Mouse (Mus musculus) heart, embryonic 12.5 days (tissue): ENCODE results near the gene Creg1. TPM values are rescaled to one million over a fixed set of nuclear protein-coding genes. Genes with fewer than 3 reads are reported as not detected.

ENCODE experiments used
- ATAC-seq: fragments of 200-750 bp; cut with Nextera tagmentation; 2 replicates; pipeline ENCODE4 v1.8.0; 2017; ENCODE audit warnings: moderate TSS enrichment, moderate library complexity; ENCODE audit not compliant: insufficient number of reproducible peaks, low FRiP score
- H3K27ac ChIP-seq: fragments of 300-500 bp; sonication (generic); 2 replicates; pipeline ENCODE4 v1.5.1; 2016; ENCODE audit warnings: mild to moderate bottlenecking, moderate library complexity; ENCODE audit not compliant: poor library complexity, severe bottlenecking
- H3K27me3 ChIP-seq: fragments of 300-500 bp; sonication (generic); replicated peaks from 2 replicates; pipeline ENCODE4 v1.6.1; 2016; ENCODE audit warnings: mild to moderate bottlenecking, moderate library complexity
- H3K36me3 ChIP-seq: fragments of 300-500 bp; sonication (generic); 2 replicates; pipeline ENCODE4 v1.6.1; 2016; ENCODE audit warnings: mild to moderate bottlenecking, moderate library complexity
- H3K4me1 ChIP-seq: fragments of 300-500 bp; sonication (generic); replicated peaks from 2 replicates; pipeline ENCODE4 v1.6.1; 2016; ENCODE audit warnings: mild to moderate bottlenecking
- H3K4me2 ChIP-seq: fragments of 300-500 bp; sonication (generic); 2 replicates; pipeline ENCODE4 v1.6.1; 2016; ENCODE audit warnings: mild to moderate bottlenecking, moderate library complexity
- H3K4me3 ChIP-seq: fragments of 300-500 bp; sonication (generic); 2 replicates; pipeline ENCODE4 v1.5.1; 2016; ENCODE audit warnings: mild to moderate bottlenecking
- H3K9ac ChIP-seq: fragments of 300-500 bp; sonication (generic); 2 replicates; pipeline ENCODE4 v1.6.1; 2016; ENCODE audit warnings: mild to moderate bottlenecking, moderate library complexity
- H3K9me3 ChIP-seq: fragments of 300-500 bp; sonication (generic); replicated peaks from 2 replicates; pipeline ENCODE4 v1.6.1; 2016; ENCODE audit warnings: mild to moderate bottlenecking, moderate library complexity
- WGBS: fragments of 180-500 bp; shearing (Covaris S2); methylation state at CpG from one replicate; pipeline ENCODE4 v1.1.7; 2016; 5-methylcytosine and 5-hydroxymethylcytosine counted together
- polyA plus RNA-seq: library from polyadenylated mRNA; unstranded; fragments of >200 nt; fragmentation: Nextera tagmentation; extraction: Ambion mirVana; gene quantifications from 2 replicates; pipeline ENCODE4 v1.2.1, GENCODE M21; 2016

Creg1 gene
- polyA plus RNA-seq, 1 experiment from 2014 or later = 109 TPM

DNA sequence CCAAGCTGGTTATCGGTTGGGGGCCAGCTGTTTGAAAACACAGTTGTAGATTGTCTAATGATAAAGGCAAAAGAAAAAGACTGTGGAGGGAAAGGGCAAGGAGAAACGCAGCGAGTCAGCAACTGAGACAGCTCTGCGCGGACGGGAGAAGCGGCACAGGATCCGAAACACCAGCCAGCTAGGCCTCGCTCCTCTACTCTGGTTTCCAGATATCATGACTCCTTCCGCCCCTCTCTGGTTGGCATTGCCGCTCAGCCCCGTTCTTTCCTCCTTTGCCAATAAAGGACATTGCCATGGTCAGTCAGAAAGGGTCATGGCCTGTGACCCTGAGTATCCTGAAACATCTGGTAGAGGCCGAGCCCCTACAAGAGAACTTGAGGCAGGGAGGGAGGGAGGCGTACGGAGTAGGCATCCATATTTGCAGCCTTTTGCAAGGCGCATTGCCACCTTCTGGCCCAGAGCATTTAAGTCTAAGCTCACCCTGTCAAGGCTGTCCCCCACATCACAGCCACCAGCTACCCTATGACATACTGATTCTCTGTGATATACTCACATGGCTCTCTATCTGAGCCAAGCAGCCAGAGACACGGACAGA, 25.6 kb downstream of the Creg1 start:
- no peak overlapping the region for H3K9ac ChIP-seq
- H3K27me3 ChIP-seq = no peaks in the 10 kb centered on the region
- no peaks in the 10 kb centered on the region for H3K36me3 ChIP-seq
- H3K9me3 ChIP-seq = no peaks in the 10 kb centered on the region
- H3K27ac ChIP-seq = no peak overlapping the region
- no peak overlapping the region for H3K4me2 ChIP-seq
- no peak overlapping the region for H3K4me3 ChIP-seq
- 82% methylated on average over 17 of the region's 17 CpGs for WGBS
- ATAC-seq = no peak
- H3K4me1 ChIP-seq = no peaks in the 10 kb centered on the region

DNA sequence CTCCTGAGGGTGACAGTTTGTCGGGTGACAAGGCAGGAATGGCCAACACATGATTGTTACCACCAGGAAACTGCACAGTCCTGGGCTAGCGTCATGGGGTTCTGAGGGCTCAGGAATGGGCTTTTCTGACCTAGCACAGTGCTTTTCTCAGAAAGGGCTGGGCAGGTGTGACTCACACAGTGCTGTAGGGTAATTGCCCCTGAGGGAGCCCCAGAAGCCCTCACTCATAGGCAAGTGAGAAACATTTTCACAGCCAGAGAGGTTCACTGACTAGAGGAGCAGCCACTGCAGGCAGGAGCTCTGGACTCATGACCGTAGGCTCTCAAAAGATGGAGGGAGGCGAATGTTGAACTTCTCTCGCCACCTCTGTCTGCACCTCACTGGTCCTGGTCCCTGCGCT, 26.4 kb downstream of the Creg1 start:
- H3K9ac ChIP-seq = no peak overlapping the region
- H3K27ac ChIP-seq = no peak overlapping the region
- H3K4me2 ChIP-seq = no peak overlapping the region
- no peak overlapping the region for H3K4me3 ChIP-seq
- H3K4me1 ChIP-seq = no peaks in the 10 kb centered on the region
- WGBS = 84% methylated on average over 6 of the region's 6 CpGs
- H3K36me3 ChIP-seq = no peaks in the 10 kb centered on the region
- ATAC-seq = no peak
- no peaks in the 10 kb centered on the region for H3K9me3 ChIP-seq
- no peaks in the 10 kb centered on the region for H3K27me3 ChIP-seq

GRCm38 (mm10) chr1:165790461-165791210, 27.1 kb downstream of the Creg1 start:
- Histone ChIP-seq H3K9ac (no peak overlapping the region), H3K36me3 (no peaks in the 10 kb centered on the region), H3K4me1 (no peaks in the 10 kb centered on the region), H3K4me2 (no peak overlapping the region), H3K9me3 (no peaks in the 10 kb centered on the region), H3K27ac (no peak overlapping the region), H3K27me3 (no peaks in the 10 kb centered on the region), H3K4me3 (no peak overlapping the region)
- WGBS = 89% methylated on average over 17 of the region's 17 CpGs
- ATAC-seq = no peak

GRCm38 (mm10) chr1:165791411-165791810, 27.9 kb downstream of the Creg1 start:
- ATAC-seq = no peak
- no peak overlapping the region for H3K9ac ChIP-seq
- H3K27me3 ChIP-seq = 0 out of 2 replicates have a peak, but pooled peaks cover 3% of the 10 kb centered on the region
- no peak overlapping the region for H3K4me2 ChIP-seq
- H3K27ac ChIP-seq = no peak overlapping the region
- H3K4me1 ChIP-seq = no peaks in the 10 kb centered on the region
- H3K4me3 ChIP-seq = no peak overlapping the region
- no peaks in the 10 kb centered on the region for H3K36me3 ChIP-seq
- 88% methylated on average over 9 of the region's 9 CpGs for WGBS
- no peaks in the 10 kb centered on the region for H3K9me3 ChIP-seq

DNA sequence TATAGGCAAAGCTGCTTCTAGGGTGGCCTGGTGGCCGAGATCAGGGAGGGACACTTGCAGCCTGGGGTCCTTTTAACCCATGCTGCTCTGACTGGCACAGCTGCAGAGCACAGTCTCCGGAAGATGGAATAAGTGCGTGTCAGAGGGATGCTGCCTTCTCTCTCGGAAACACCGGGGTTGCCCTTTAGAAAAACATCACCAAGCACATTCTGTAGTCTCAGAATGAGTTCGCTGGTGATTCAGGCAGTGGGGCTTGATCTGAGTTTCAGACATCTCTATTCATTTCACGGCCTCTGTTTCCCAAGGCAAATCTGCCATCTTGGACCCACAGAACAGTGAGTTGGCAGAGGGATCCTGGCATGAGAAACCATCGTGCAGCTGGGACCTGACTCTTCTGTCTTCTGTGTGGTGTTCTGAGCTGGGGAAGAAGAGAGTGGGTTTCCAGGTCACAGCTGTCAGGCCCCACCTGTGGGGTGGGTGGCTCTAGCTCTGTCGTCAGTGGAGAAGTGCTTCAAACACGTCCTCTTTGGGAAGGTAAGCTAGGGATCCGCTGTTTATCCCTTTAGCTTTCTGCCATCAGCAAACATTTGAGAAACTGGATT, 38.3 kb downstream of the Creg1 start:
- Histone ChIP-seq H3K9me3 (no peaks in the 10 kb centered on the region; the same call in 1 of the 2 replicates), H3K27ac (no peak overlapping the region), H3K4me1 (no peaks in the 10 kb centered on the region), H3K4me3 (no peak overlapping the region), H3K36me3 (no peaks in the 10 kb centered on the region), H3K27me3 (no peaks in the 10 kb centered on the region), H3K9ac (no peak overlapping the region), H3K4me2 (no peak overlapping the region)
- WGBS = 72% methylated on average over 11 of the region's 11 CpGs
- no peak for ATAC-seq

GRCm38 (mm10) chr1:165803107-165803506, 39.6 kb downstream of the Creg1 start:
- Histone ChIP-seq H3K27ac (no peak overlapping the region), H3K27me3 (0 out of 2 replicates have a peak, but pooled peaks cover 4% of the 10 kb centered on the region), H3K4me1 (no peaks in the 10 kb centered on the region), H3K9ac (no peak overlapping the region), H3K4me2 (no peak overlapping the region), H3K4me3 (no peak overlapping the region), H3K36me3 (no peaks in the 10 kb centered on the region), H3K9me3 (no peaks in the 10 kb centered on the region; the same call in 1 of the 2 replicates)
- ATAC-seq = no peak
- WGBS = 80% methylated on average over 5 of the region's 5 CpGs

GRCm38 (mm10) chr1:165804133-165804532, 40.6 kb downstream of the Creg1 start:
- H3K27ac ChIP-seq = no peak overlapping the region
- ATAC-seq = no peak
- 0 out of 2 replicates have a peak, but pooled peaks cover 4% of the 10 kb centered on the region for H3K27me3 ChIP-seq
- WGBS = 81% methylated on average over 4 of the region's 4 CpGs
- H3K36me3 ChIP-seq = no peaks in the 10 kb centered on the region
- no peak overlapping the region for H3K4me2 ChIP-seq
- H3K4me1 ChIP-seq = no peaks in the 10 kb centered on the region
- H3K4me3 ChIP-seq = no peak overlapping the region
- H3K9me3 ChIP-seq = no peaks in the 10 kb centered on the region; the same call in 1 of the 2 replicates
- no peak overlapping the region for H3K9ac ChIP-seq

- Histone ChIP-seq H3K36me3 (no peaks in the 10 kb centered on the region), H3K4me3 (no peak overlapping the region), H3K27ac (no peak overlapping the region), H3K9me3 (no peaks in the 10 kb centered on the region), H3K27me3 (peaks cover 4% of the 10 kb centered on the region; the same call in 1 of the 2 replicates), H3K4me2 (no peak overlapping the region), H3K9ac (no peak overlapping the region), H3K4me1 (peaks cover 6% of the 10 kb centered on the region; the same call in 1 of the 2 replicates)
- WGBS = 74% methylated on average over 2 of the region's 2 CpGs
- ATAC-seq = no peak
Observed at GRCm38 (mm10) chr1:165810633-165811032, 47.1 kb downstream of the Creg1 start.

DNA sequence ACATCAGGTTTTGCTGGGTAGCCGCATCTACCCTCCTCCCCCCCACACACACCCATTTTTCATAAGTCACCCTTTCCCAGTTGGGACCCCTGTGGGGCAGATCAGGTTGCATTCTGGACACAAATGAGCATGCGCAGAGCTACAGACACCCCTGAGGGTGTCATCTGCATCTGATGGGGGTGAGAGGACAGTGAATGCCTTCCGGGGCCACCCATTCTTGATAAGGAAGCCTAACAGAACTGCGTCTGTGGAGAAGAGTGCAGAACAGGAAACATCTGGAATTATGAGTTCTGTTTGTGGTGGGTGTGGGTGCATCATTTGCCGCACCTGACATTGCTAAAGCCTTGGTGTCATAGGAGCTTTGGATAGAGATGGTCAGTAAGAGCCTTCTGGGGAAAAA, 47.6 kb downstream of the Creg1 start:
- no peak overlapping the region for H3K27ac ChIP-seq
- peaks cover 6% of the 10 kb centered on the region; the same call in 1 of the 2 replicates for H3K4me1 ChIP-seq
- H3K4me2 ChIP-seq = no peak overlapping the region
- H3K27me3 ChIP-seq = peaks cover 4% of the 10 kb centered on the region; the same call in 1 of the 2 replicates
- ATAC-seq = no peak
- H3K36me3 ChIP-seq = no peaks in the 10 kb centered on the region
- H3K9ac ChIP-seq = no peak overlapping the region
- 64% methylated on average over 5 of the region's 5 CpGs for WGBS
- no peaks in the 10 kb centered on the region for H3K9me3 ChIP-seq
- H3K4me3 ChIP-seq = no peak overlapping the region

DNA sequence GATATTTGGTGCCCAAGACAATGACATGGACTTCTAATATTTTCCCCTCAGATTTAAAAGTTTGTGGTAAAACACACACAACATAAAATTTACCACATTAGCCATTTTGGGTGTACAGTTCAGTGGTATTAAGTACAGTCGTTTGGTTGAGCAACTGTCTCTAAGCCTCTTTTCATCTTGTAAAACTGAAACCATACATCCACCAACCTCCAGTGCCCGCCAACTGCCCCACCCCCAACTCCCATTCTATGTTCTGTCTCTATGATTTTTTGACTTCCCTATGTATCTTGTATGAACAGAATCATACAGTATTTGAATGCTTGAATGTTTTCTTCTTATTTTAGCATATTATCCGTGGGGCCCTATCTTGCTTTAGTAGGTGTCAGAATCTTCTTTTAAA, 49.2 kb downstream of the Creg1 start:
- Histone ChIP-seq H3K9ac (no peak overlapping the region), H3K4me3 (no peak overlapping the region), H3K4me1 (peaks cover 16% of the 10 kb centered on the region), H3K27ac (no peak overlapping the region), H3K36me3 (no peaks in the 10 kb centered on the region), H3K27me3 (peaks cover 11% of the 10 kb centered on the region; the same call in 1 of the 2 replicates), H3K9me3 (no peaks in the 10 kb centered on the region), H3K4me2 (no peak overlapping the region)
- WGBS = 77% methylated on average over 3 of the region's 3 CpGs
- no peak for ATAC-seq

GRCm38 (mm10) chr1:165814116-165814515, 50.6 kb downstream of the Creg1 start:
- Histone ChIP-seq H3K36me3 (no peaks in the 10 kb centered on the region), H3K4me3 (no peak overlapping the region), H3K27ac (no peak overlapping the region), H3K4me2 (peak overlapping the region; percentile 8; the same call in 1 of the 2 replicates), H3K4me1 (peaks cover 29% of the 10 kb centered on the region), H3K9me3 (no peaks in the 10 kb centered on the region), H3K27me3 (peaks cover 11% of the 10 kb centered on the region; the same call in 1 of the 2 replicates), H3K9ac (no peak overlapping the region)
- WGBS = 35% methylated on average over 7 of the region's 7 CpGs
- ATAC-seq = no peak
